Mouse (Mus musculus) forebrain, embryonic 12.5 days (tissue): ENCODE results near the gene Med26. TPM values are rescaled to one million over a fixed set of nuclear protein-coding genes. Genes with fewer than 3 reads are reported as not detected.

Experiments
- ATAC-seq: fragments of 200-750 bp; cut with Nextera tagmentation; 2 replicates; pipeline ENCODE4 v1.8.0; 2017; ENCODE audit warnings: moderate TSS enrichment; ENCODE audit not compliant: low FRiP score
- H3K27ac ChIP-seq: fragments of 300-500 bp; sonication (generic); 2 replicates; pipeline ENCODE4 v1.5.1; 2016; ENCODE audit warnings: mild to moderate bottlenecking
- H3K27me3 ChIP-seq: fragments of 300-500 bp; sonication (generic); 2 replicates; pipeline ENCODE4 v1.6.1; 2016; ENCODE audit warnings: mild to moderate bottlenecking
- H3K36me3 ChIP-seq: fragments of 300-500 bp; sonication (generic); replicated peaks from 2 replicates; pipeline ENCODE4 v1.6.1; 2016; ENCODE audit warnings: mild to moderate bottlenecking
- H3K4me1 ChIP-seq: fragments of 300-500 bp; sonication (generic); 2 replicates; pipeline ENCODE4 v1.6.1; 2016
- H3K4me2 ChIP-seq: fragments of 300-500 bp; sonication (generic); 2 replicates; pipeline ENCODE4 v1.6.1; 2016; ENCODE audit warnings: mild to moderate bottlenecking, moderate library complexity
- H3K4me3 ChIP-seq: fragments of 300-500 bp; sonication (generic); replicated peaks from 2 replicates; pipeline ENCODE4 v1.5.1; 2016; ENCODE audit warnings: mild to moderate bottlenecking
- H3K9ac ChIP-seq: fragments of 300-500 bp; sonication (generic); 2 replicates; pipeline ENCODE4 v1.6.1; 2016; ENCODE audit warnings: mild to moderate bottlenecking
- H3K9me3 ChIP-seq: fragments of 300-500 bp; sonication (generic); 2 replicates; pipeline ENCODE4 v1.6.1; 2016
- WGBS: fragments of 180-500 bp; shearing (Covaris S2); methylation state at CpG from one replicate; pipeline ENCODE4 v1.1.7; 2016; 5-methylcytosine and 5-hydroxymethylcytosine counted together
- polyA plus RNA-seq: library from polyadenylated mRNA; unstranded; fragments of >200 nt; fragmentation: Nextera tagmentation; extraction: Ambion mirVana; gene quantifications from 2 replicates; pipeline ENCODE4 v1.2.1, GENCODE M21; 2016

Gene Med26
- 20.2 and 20.8 TPM in 2 replicates for polyA plus RNA-seq

DNA sequence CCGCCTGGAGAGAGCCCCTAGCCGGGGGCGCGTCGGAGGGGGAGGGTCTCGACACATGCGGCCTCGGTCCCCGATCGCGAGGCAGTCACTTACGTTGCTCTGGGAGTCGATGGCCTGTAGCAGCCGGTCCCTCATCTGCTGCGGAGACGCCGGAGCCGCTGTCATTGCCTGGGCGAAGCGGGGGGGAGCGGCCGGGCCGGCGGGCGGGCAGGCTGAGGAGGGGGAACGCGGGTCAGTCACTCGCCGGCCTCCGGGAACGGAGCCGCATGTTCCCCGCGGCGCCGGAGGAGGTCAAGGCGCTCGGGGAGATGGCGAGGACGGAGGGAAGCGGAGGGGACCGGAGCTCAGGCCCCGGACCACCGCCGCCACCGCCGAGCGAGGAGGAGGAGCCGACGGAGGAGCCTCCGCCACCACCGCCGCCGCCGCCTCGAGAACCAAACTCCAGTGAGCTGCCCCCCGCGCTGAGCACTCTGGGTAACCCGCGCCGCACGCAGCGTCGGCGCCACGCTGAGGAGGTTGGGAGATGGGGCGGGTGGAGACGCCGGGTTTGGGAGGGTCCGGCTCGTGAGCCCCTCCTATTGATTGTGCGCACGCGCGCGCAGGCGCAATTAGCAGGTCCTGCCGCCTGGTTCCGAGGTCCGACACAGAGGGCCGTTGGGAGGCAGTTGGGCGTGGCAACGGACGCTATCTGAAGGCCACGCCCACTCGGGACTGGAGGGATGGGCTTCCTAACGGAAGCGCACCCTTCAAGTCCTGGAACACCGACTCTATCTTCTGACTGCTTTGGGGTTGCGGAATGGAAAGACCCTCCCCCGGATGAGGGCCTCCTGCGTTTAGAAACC, at the start of gene Med26:
Gene Med26 (minus strand): TSS at position 469 of the 842 bp plus-strand sequence.
- Histone ChIP-seq H3K4me2 (peak within 1 kb of the TSS; percentile 96), H3K4me1 (peaks cover 30% of the 10 kb centered on the region), H3K27me3 (no peaks in the 10 kb centered on the region), H3K9ac (peak within 1 kb of the TSS; percentile 94), H3K4me3 (peak within 1 kb of the TSS; percentile 93), H3K27ac (peak within 1 kb of the TSS; percentile 91), H3K36me3 (peaks cover 13% of the 10 kb centered on the region), H3K9me3 (no peaks in the 10 kb centered on the region)
- under 1% methylated on average over 76 of the region's 92 CpGs for WGBS
- ATAC-seq = peak; percentile 95

DNA sequence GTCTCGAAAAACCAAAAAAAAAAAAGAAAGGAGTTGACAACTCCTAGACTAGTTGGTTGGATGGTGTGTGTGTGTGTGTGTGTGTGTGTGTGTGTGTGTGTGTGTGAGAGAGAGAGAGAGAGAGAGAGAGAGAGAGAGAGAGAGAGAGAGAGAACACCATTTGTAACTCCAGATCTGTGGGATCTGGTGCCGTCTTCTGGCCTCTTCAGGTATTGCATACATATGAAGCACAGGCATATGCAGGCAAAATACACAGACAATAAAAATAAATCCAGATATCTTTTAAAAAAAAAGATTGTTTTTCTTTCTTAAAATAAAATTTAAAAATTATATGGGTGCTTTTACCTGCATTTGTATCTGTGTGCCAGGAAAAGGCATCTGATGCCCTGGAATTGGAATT, 42.1 kb upstream of the Med26 start:
- no peak for ATAC-seq

DNA sequence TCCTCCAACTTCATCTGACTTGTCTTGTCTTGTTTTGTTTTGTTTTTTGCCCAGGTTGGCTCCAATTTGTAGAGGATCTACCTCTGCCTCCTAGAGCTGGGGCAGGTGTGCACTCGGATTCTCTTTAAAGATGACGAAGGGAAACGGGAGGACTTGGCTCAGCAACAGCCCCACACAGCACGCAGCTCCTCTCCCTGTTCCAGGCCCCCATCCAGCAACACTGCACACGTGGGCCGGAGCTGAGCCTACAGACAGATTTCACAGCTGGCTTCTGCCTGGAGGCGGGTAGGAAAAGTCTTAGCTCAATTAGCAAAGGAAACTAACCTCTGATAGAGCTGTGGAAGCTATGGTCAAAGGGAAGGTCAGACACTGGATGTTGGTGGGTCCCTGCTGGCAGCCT, 41.2 kb upstream of the Med26 start:
- H3K4me3 ChIP-seq = no peak overlapping the region
- no peak overlapping the region for H3K4me2 ChIP-seq
- no peak overlapping the region for H3K27ac ChIP-seq
- H3K36me3 ChIP-seq = no peaks in the 10 kb centered on the region
- no peaks in the 10 kb centered on the region for H3K27me3 ChIP-seq
- no peaks in the 10 kb centered on the region for H3K9me3 ChIP-seq
- no peaks in the 10 kb centered on the region for H3K4me1 ChIP-seq
- no peak overlapping the region for H3K9ac ChIP-seq
- ATAC-seq = no peak
- 78% methylated on average over 7 of the region's 7 CpGs for WGBS

More for the DNA sequence above, 42.1 kb upstream of the Med26 start:
- H3K4me2 ChIP-seq = no peak overlapping the region
- 55% methylated on average over 2 of the region's 2 CpGs for WGBS
- no peak overlapping the region for H3K4me3 ChIP-seq
- no peak overlapping the region for H3K27ac ChIP-seq
- H3K27me3 ChIP-seq = no peaks in the 10 kb centered on the region
- no peaks in the 10 kb centered on the region for H3K9me3 ChIP-seq
- H3K36me3 ChIP-seq = no peaks in the 10 kb centered on the region
- H3K4me1 ChIP-seq = no peaks in the 10 kb centered on the region
- no peak overlapping the region for H3K9ac ChIP-seq

DNA sequence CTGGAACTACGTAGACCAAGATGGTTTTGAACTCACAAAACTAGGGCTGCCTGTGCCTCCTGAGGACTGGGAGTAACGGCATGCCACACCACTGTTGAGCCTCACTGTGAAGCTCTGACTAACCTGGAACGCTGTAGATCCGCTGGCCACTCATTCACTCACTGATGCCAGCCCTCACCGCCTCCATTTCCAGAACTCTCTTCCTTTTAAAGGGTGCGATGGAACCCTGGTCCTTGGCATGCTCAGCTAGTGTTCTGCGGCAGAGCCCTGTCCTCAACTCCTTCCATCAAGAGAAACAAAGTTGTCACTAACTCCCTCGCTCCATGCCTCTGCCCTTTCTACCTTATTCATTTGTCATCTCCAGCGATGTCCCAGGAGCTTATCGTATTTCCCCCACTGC, 40.8 kb upstream of the Med26 start:
- no peaks in the 10 kb centered on the region for H3K9me3 ChIP-seq
- no peaks in the 10 kb centered on the region for H3K36me3 ChIP-seq
- 92% methylated on average over 10 of the region's 10 CpGs for WGBS
- ATAC-seq = no peak
- H3K4me1 ChIP-seq = no peaks in the 10 kb centered on the region
- no peak overlapping the region for H3K27ac ChIP-seq
- no peak overlapping the region for H3K4me3 ChIP-seq
- H3K27me3 ChIP-seq = no peaks in the 10 kb centered on the region
- no peak overlapping the region for H3K9ac ChIP-seq
- no peak overlapping the region for H3K4me2 ChIP-seq

DNA sequence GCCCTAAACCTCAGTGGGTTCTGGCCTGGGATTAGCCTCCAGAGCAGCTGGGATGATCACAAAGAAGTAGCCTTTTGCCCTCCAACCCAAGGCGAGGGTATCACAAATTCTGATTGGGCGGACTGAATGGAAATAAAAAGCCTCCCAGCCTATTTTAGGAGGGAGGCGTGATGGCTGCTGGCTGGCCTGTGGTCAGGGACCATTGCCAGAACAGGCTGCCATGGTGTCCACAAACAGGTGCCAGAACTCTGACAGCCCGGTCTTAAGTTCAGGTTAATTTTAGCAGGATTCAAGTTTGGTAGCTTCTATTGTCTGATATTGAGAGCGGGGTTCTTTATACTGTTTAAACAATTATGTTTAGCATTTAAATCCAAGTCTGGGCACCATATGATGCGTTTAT, 39.7 kb upstream of the Med26 start:
- 74% methylated on average over 6 of the region's 6 CpGs for WGBS
- Histone ChIP-seq H3K27me3 (no peaks in the 10 kb centered on the region), H3K36me3 (no peaks in the 10 kb centered on the region), H3K9me3 (no peaks in the 10 kb centered on the region), H3K9ac (no peak overlapping the region), H3K4me2 (no peak overlapping the region), H3K4me1 (no peaks in the 10 kb centered on the region), H3K27ac (no peak overlapping the region), H3K4me3 (no peak overlapping the region)
- ATAC-seq = no peak

DNA sequence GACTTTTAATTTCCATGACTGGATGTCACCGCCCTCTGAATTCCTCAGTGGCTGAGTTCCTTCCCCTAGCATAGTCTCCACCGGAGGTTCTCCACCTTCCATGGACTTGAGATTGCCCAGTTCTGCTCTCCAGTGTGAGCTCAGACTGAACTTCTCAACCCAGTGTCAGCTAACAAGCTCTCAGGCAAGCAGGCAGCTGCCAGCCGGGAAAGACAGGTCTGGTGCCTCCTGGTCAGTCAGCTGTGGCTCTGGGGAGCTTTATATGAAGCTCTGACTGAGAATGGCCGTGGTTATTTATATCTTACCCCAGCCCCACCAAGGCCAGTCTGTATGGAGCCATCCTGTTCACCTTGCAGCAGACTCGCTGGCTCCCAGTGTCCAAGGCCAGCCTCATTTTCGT, 36.3 kb upstream of the Med26 start:
- 81% methylated on average over 6 of the region's 6 CpGs for WGBS
- Histone ChIP-seq H3K9ac (no peak overlapping the region), H3K9me3 (no peaks in the 10 kb centered on the region), H3K27ac (no peak overlapping the region), H3K4me1 (no peaks in the 10 kb centered on the region), H3K4me3 (no peak overlapping the region), H3K36me3 (no peaks in the 10 kb centered on the region), H3K27me3 (no peaks in the 10 kb centered on the region), H3K4me2 (no peak overlapping the region)
- ATAC-seq = no peak

DNA sequence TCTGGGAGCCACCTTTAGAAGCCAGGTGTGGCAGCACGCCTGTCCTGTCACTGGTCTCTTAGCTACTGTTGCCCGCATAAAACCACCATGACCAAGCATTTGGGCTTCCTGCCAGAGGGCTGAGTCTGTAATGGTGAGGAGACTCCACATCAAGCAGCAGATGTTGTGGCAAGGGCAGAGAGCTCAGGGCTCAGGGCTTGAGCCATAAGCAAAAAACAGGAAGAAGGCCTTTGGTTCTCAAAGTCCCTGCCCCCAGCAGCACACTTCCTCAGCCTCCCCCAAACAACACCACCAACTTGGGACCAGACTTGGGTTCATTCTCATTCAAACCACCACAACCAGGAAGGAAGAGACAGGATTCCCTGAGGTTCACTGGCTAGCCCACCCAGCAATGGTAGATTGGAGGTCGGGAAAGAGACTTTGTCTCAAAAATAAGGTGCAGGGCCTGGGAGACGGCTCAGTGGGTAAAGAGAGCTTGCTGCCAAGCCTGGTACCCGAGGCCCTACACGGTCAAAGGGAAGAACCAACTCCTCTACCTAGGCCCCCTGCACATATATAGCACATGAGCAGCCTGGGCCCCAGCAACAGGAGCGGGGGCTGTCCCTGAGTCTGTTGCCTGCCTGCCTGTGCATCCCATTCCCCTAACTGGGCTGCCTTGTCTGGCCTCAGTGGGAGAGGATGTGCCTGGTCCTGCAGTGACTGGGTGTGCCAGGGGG, 35.1 kb upstream of the Med26 start:
- Histone ChIP-seq H3K9ac (no peak overlapping the region), H3K4me3 (no peak overlapping the region)
- WGBS = 84% methylated on average over 7 of the region's 7 CpGs

DNA sequence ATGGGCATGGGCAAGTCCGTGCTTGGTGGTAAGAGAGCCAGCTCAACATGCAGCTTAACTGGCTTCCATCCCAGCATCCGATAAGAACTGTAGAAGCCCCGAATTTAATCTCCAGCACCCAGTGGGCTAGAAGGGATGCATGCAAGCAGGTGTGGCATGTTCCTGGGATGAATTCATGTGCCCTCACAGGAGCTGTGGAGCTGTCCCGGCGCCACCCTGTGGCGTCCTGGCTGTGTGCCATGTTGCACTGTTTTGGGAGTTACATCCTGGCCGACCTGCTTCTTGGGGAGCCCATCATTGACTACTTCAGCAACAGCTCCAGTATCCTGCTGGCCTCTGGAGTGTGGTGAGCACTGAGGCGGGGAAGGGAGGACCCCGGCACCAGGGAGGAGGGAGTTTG, 31.3 kb upstream of the Med26 start:
- no peak overlapping the region for H3K27ac ChIP-seq
- H3K4me2 ChIP-seq = no peak overlapping the region
- no peak overlapping the region for H3K4me3 ChIP-seq
- 71% methylated on average over 9 of the region's 9 CpGs for WGBS
- no peaks in the 10 kb centered on the region for H3K27me3 ChIP-seq
- no peaks in the 10 kb centered on the region for H3K4me1 ChIP-seq
- no peak overlapping the region for H3K9ac ChIP-seq
- H3K9me3 ChIP-seq = no peaks in the 10 kb centered on the region
- ATAC-seq = no peak
- no peaks in the 10 kb centered on the region for H3K36me3 ChIP-seq

More for the DNA sequence above, 35.1 kb upstream of the Med26 start:
- no peaks in the 10 kb centered on the region for H3K4me1 ChIP-seq
- H3K36me3 ChIP-seq = no peaks in the 10 kb centered on the region
- no peaks in the 10 kb centered on the region for H3K27me3 ChIP-seq
- no peaks in the 10 kb centered on the region for H3K9me3 ChIP-seq
- no peak overlapping the region for H3K4me2 ChIP-seq
- H3K27ac ChIP-seq = no peak overlapping the region
- ATAC-seq = no peak

DNA sequence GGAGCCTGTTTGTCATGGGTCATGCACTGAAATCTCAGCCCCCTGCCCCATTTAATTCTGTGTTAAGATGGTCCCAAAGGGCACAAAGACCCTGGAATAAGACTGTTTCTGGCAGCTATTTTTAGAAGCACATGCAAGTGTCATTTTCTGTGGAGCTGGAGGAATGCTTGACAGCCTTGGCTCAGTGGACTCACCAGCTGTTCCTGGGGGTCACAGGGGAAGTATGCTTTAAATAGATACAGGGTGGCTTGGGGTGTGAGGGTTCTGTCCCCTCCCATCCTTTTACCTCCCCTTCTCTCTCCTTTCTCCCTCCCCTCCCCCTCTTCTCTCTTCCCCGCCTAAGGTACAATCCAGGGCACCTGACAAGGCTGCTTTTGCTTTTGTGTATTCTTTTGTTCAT, 29.9 kb upstream of the Med26 start:
- H3K36me3 ChIP-seq = no peaks in the 10 kb centered on the region
- no peak overlapping the region for H3K4me3 ChIP-seq
- H3K27me3 ChIP-seq = no peaks in the 10 kb centered on the region
- WGBS = 55% methylated on average over 1 of the region's 1 CpGs
- H3K9ac ChIP-seq = no peak overlapping the region
- peaks cover 8% of the 10 kb centered on the region for H3K4me1 ChIP-seq
- H3K27ac ChIP-seq = no peak overlapping the region
- ATAC-seq = no peak
- no peaks in the 10 kb centered on the region for H3K9me3 ChIP-seq
- H3K4me2 ChIP-seq = no peak overlapping the region

DNA sequence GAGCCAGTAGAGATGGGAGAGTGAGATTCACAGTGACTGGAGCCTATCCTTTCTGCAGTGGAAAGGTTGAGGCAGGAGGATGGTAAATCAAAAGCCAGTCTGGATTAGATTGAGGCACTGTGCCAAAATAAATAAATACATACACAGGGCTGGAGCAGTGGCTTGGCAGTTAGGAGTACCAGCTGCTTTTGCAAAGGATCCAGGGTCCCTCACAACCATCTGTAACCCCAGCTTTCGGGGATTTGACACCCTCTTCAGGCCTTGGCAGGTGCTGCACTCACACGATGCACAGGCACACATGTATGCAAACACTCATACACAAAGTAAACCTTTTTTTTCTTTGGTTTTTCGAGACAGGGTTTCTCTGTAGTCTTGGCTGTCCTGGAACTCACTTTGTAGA, 29.2 kb upstream of the Med26 start:
- no peaks in the 10 kb centered on the region for H3K9me3 ChIP-seq
- no peak overlapping the region for H3K4me3 ChIP-seq
- no peaks in the 10 kb centered on the region for H3K27me3 ChIP-seq
- no peak overlapping the region for H3K9ac ChIP-seq
- H3K36me3 ChIP-seq = no peaks in the 10 kb centered on the region
- no peak overlapping the region for H3K27ac ChIP-seq
- no peak for ATAC-seq
- peaks cover 14% of the 10 kb centered on the region for H3K4me1 ChIP-seq
- WGBS = 79% methylated on average over 3 of the region's 3 CpGs
- H3K4me2 ChIP-seq = no peak overlapping the region

DNA sequence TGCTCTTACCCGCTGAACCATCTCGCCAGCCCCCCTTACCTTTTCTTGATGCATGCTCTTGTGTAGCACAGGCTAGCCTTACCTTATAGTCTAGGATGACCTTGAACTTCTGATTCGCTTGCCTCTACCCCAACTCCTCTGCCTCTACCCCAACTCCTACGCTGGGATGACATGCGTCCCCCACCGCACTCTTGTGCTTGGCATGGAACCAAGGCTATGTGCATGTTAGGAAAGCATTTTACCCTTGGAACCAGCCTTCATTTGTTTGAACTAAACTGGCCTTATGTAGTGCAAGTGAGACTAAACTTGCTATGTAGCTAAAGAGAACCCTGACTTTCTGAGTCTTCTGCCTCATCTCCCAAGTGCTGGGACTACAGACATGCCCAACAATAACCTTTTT, 27.8 kb upstream of the Med26 start:
- no peak for ATAC-seq
- Histone ChIP-seq H3K9ac (no peak overlapping the region), H3K27ac (no peak overlapping the region), H3K36me3 (no peaks in the 10 kb centered on the region), H3K4me1 (peaks cover 16% of the 10 kb centered on the region), H3K4me3 (no peak overlapping the region), H3K27me3 (no peaks in the 10 kb centered on the region), H3K9me3 (no peaks in the 10 kb centered on the region), H3K4me2 (no peak overlapping the region)
- WGBS = 93% methylated on average over 6 of the region's 6 CpGs

DNA sequence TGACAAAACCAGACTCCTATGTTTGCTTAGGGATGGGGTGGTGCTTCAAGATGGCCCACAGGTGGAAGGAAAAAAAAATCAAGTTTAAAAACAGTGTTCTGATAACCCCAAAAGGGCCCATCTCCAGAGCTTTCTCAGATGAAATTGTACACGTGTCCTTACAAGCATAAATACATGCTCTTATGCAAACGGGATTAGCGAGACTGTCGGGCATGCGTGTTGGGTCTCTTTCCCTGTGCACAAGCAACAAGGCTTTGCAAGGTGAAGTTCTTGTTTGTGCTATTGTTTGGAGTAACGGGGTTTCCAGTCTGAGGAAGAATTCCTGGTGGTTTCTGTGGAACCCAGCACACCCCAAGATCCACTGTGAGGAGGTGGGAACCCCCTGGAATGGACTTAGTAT, 25.4 kb upstream of the Med26 start:
- no peak overlapping the region for H3K4me3 ChIP-seq
- H3K27ac ChIP-seq = no peak overlapping the region
- H3K27me3 ChIP-seq = no peaks in the 10 kb centered on the region
- H3K4me1 ChIP-seq = peaks cover 28% of the 10 kb centered on the region
- no peak overlapping the region for H3K9ac ChIP-seq
- no peaks in the 10 kb centered on the region for H3K9me3 ChIP-seq
- peaks cover 10% of the 10 kb centered on the region for H3K36me3 ChIP-seq
- no peak overlapping the region for H3K4me2 ChIP-seq
- ATAC-seq = no peak
- WGBS = 88% methylated on average over 6 of the region's 6 CpGs

DNA sequence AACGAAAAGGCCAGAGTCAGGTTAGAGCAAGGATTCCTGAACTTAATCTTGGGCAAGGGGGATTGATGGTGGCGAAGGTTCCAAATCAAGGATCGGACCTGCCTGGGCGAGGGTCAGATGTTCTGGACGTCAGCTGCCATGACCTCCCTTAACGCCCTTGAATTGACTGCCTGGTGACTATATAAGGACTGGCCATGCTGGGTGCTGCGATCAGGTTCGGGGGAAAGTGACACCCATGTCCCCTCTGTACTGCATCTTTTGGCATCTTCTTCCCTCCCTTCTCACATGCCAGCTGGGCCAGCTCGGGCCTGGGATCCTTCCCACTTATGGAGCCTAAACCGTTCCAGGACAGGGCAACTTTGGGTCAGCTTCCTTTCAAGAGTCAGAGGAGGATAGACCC, 24.4 kb upstream of the Med26 start:
- H3K27ac ChIP-seq = no peak overlapping the region
- peaks cover 28% of the 10 kb centered on the region for H3K4me1 ChIP-seq
- H3K4me3 ChIP-seq = peak overlapping the region; percentile 65
- peak overlapping the region; percentile 80 for H3K4me2 ChIP-seq
- peak overlapping the region; percentile 63 for H3K9ac ChIP-seq
- H3K27me3 ChIP-seq = no peaks in the 10 kb centered on the region
- H3K36me3 ChIP-seq = peaks cover 20% of the 10 kb centered on the region
- 5% methylated on average over 10 of the region's 10 CpGs for WGBS
- no peaks in the 10 kb centered on the region for H3K9me3 ChIP-seq
- no peak for ATAC-seq
